Mouse (Mus musculus) forebrain, embryonic 12.5 days (tissue): ENCODE data around the gene Tenm4. TPM values are rescaled to one million over a fixed set of nuclear protein-coding genes. Genes with fewer than 3 reads are reported as not detected.

Experiments
- ATAC-seq: fragments of 200-750 bp; cut with Nextera tagmentation; 2 replicates; pipeline ENCODE4 v1.8.0; 2017; ENCODE audit warnings: moderate TSS enrichment; ENCODE audit not compliant: low FRiP score
- H3K27ac ChIP-seq: fragments of 300-500 bp; sonication (generic); 2 replicates; pipeline ENCODE4 v1.5.1; 2016; ENCODE audit warnings: mild to moderate bottlenecking
- H3K27me3 ChIP-seq: fragments of 300-500 bp; sonication (generic); 2 replicates; pipeline ENCODE4 v1.6.1; 2016; ENCODE audit warnings: mild to moderate bottlenecking
- H3K36me3 ChIP-seq: fragments of 300-500 bp; sonication (generic); replicated peaks from 2 replicates; pipeline ENCODE4 v1.6.1; 2016; ENCODE audit warnings: mild to moderate bottlenecking
- H3K4me1 ChIP-seq: fragments of 300-500 bp; sonication (generic); 2 replicates; pipeline ENCODE4 v1.6.1; 2016
- H3K4me2 ChIP-seq: fragments of 300-500 bp; sonication (generic); 2 replicates; pipeline ENCODE4 v1.6.1; 2016; ENCODE audit warnings: mild to moderate bottlenecking, moderate library complexity
- H3K4me3 ChIP-seq: fragments of 300-500 bp; sonication (generic); replicated peaks from 2 replicates; pipeline ENCODE4 v1.5.1; 2016; ENCODE audit warnings: mild to moderate bottlenecking
- H3K9ac ChIP-seq: fragments of 300-500 bp; sonication (generic); 2 replicates; pipeline ENCODE4 v1.6.1; 2016; ENCODE audit warnings: mild to moderate bottlenecking
- H3K9me3 ChIP-seq: fragments of 300-500 bp; sonication (generic); 2 replicates; pipeline ENCODE4 v1.6.1; 2016
- WGBS: fragments of 180-500 bp; shearing (Covaris S2); methylation state at CpG from one replicate; pipeline ENCODE4 v1.1.7; 2016; 5-methylcytosine and 5-hydroxymethylcytosine counted together
- polyA plus RNA-seq: library from polyadenylated mRNA; unstranded; fragments of >200 nt; fragmentation: Nextera tagmentation; extraction: Ambion mirVana; gene quantifications from 2 replicates; pipeline ENCODE4 v1.2.1, GENCODE M21; 2016

Gene Tenm4
- polyA plus RNA-seq, result 52.8 and 62.3 TPM in 2 replicates

GRCm38 (mm10) chr7:96170924-96171595, at the start of gene Tenm4:
Tenm4 (plus strand) TSS chr7:96171246.
- no peaks in the 10 kb centered on the region for H3K36me3 ChIP-seq
- H3K27me3 ChIP-seq, result peaks cover 16% of the 10 kb centered on the region; the same call in 1 of the 2 replicates
- WGBS, result 38% methylated on average over 14 of the region's 14 CpGs
- H3K4me2 ChIP-seq, result peak within 1 kb of the TSS; percentile 4; the same call in 1 of the 2 replicates
- peaks cover 41% of the 10 kb centered on the region for H3K4me1 ChIP-seq
- H3K9me3 ChIP-seq, result no peaks in the 10 kb centered on the region
- no peak within 1 kb of the TSS for H3K9ac ChIP-seq
- ATAC-seq, result no peak
- H3K4me3 ChIP-seq, result no peak within 1 kb of the TSS
- H3K27ac ChIP-seq, result no peak within 1 kb of the TSS

GRCm38 (mm10) chr7:96130763-96131162, 40.3 kb upstream of the Tenm4 start:
- no peaks in the 10 kb centered on the region for H3K27me3 ChIP-seq

DNA sequence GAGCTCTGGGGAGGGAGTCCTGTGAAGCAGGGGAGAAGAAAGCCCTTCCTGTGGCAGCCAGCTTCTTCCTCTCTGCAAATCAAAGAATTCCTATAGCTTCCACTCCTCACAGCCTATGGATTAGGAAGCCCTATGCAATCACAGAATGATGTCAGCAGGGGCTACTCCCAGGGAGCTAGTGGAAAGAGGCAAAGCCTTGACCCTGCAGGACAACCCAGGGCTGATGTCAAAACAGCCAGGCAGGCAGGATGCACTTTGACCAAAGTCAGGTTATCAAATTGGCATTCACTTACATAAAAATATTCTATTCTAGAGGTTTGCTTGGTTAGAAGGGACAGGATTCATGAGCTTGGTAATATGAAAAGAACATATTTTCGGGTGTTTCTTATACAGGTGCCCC, 39.9 kb upstream of the Tenm4 start:
- 91% methylated on average over 1 of the region's 1 CpGs for WGBS
- H3K9me3 ChIP-seq, result no peaks in the 10 kb centered on the region
- no peaks in the 10 kb centered on the region for H3K27me3 ChIP-seq
- no peak for ATAC-seq
- H3K27ac ChIP-seq, result no peak overlapping the region
- H3K4me1 ChIP-seq, result no peaks in the 10 kb centered on the region
- H3K4me3 ChIP-seq, result no peak overlapping the region
- H3K4me2 ChIP-seq, result no peak overlapping the region
- H3K36me3 ChIP-seq, result no peaks in the 10 kb centered on the region
- H3K9ac ChIP-seq, result no peak overlapping the region

More at GRCm38 (mm10) chr7:96130763-96131162, 40.3 kb upstream of the Tenm4 start:
- Histone ChIP-seq H3K4me1 (no peaks in the 10 kb centered on the region), H3K9me3 (no peaks in the 10 kb centered on the region), H3K36me3 (no peaks in the 10 kb centered on the region), H3K4me3 (no peak overlapping the region), H3K9ac (no peak overlapping the region), H3K4me2 (no peak overlapping the region), H3K27ac (no peak overlapping the region)
- ATAC-seq, result no peak
- 48% methylated on average over 4 of the region's 4 CpGs for WGBS

- no peak overlapping the region for H3K9ac ChIP-seq
- H3K9me3 ChIP-seq, result no peaks in the 10 kb centered on the region
- no peaks in the 10 kb centered on the region for H3K27me3 ChIP-seq
- no peaks in the 10 kb centered on the region for H3K4me1 ChIP-seq
- ATAC-seq, result no peak
- H3K4me2 ChIP-seq, result no peak overlapping the region
- H3K27ac ChIP-seq, result no peak overlapping the region
- H3K4me3 ChIP-seq, result no peak overlapping the region
- H3K36me3 ChIP-seq, result no peaks in the 10 kb centered on the region
- WGBS, result 92% methylated on average over 6 of the region's 6 CpGs
These were observed 34.5 kb upstream of the Tenm4 start for GRCm38 (mm10) chr7:96136497-96136961.

DNA sequence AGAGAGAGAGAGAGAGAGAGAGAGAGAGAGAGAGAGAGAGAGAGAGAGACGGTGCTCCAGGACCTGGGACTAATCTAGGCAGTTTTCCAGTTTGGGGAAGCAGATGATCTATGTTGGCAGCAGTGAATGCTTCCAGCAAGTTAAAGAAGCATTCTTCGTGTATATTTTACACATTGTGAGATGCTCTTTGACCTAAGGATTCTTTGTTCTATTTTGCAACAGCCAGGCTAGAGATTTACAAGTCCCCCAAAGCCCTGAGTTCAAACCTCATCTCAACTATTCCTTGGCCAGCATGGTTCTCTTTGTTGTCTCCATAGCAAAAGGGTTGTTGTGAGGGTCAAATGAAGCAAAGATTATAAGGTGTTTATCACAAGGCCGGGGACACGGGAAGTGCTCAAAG, 29.2 kb upstream of the Tenm4 start:
- no peaks in the 10 kb centered on the region for H3K36me3 ChIP-seq
- ATAC-seq, result no peak
- no peaks in the 10 kb centered on the region for H3K27me3 ChIP-seq
- H3K9me3 ChIP-seq, result no peaks in the 10 kb centered on the region
- no peak overlapping the region for H3K9ac ChIP-seq
- 85% methylated on average over 4 of the region's 4 CpGs for WGBS
- H3K4me3 ChIP-seq, result no peak overlapping the region
- H3K4me2 ChIP-seq, result no peak overlapping the region
- H3K4me1 ChIP-seq, result no peaks in the 10 kb centered on the region
- no peak overlapping the region for H3K27ac ChIP-seq

GRCm38 (mm10) chr7:96142973-96143596, 28.0 kb upstream of the Tenm4 start:
- Histone ChIP-seq H3K4me2 (no peak overlapping the region), H3K4me1 (no peaks in the 10 kb centered on the region), H3K9me3 (no peaks in the 10 kb centered on the region), H3K27me3 (no peaks in the 10 kb centered on the region), H3K36me3 (no peaks in the 10 kb centered on the region), H3K4me3 (no peak overlapping the region), H3K9ac (no peak overlapping the region), H3K27ac (no peak overlapping the region)
- no peak for ATAC-seq
- 92% methylated on average over 3 of the region's 3 CpGs for WGBS

GRCm38 (mm10) chr7:96147436-96147835, 23.6 kb upstream of the Tenm4 start:
- no peak overlapping the region for H3K9ac ChIP-seq
- H3K4me1 ChIP-seq, result no peaks in the 10 kb centered on the region
- no peak overlapping the region for H3K4me3 ChIP-seq
- WGBS, result 79% methylated on average over 4 of the region's 4 CpGs
- no peak for ATAC-seq
- no peak overlapping the region for H3K27ac ChIP-seq
- no peak overlapping the region for H3K4me2 ChIP-seq
- H3K9me3 ChIP-seq, result no peaks in the 10 kb centered on the region
- H3K36me3 ChIP-seq, result no peaks in the 10 kb centered on the region
- H3K27me3 ChIP-seq, result peaks cover 23% of the 10 kb centered on the region

DNA sequence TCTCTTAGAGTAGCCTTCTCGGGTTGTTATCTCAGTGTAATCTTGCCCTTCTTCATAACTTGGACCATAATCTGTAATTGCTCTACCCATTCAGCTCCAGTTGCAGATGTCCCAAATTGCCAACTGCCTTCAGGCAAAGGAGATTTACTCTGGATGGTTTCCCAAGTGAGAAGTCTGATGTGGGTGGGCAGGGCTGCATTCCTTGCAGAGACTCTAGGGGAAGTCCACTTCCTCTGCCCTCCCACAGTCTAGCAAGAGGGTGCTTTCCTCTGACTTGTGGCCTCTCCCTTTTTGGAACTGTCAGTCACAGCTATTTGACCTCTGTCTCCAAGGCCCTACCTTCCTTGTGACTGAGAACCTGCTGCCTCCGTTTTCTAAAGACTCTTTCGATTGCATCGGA, 22.9 kb upstream of the Tenm4 start:
- 82% methylated on average over 4 of the region's 4 CpGs for WGBS
- Histone ChIP-seq H3K9ac (no peak overlapping the region), H3K4me3 (no peak overlapping the region), H3K36me3 (no peaks in the 10 kb centered on the region), H3K27ac (no peak overlapping the region), H3K27me3 (peaks cover 23% of the 10 kb centered on the region), H3K4me2 (no peak overlapping the region), H3K4me1 (peaks cover 3% of the 10 kb centered on the region; the same call in 1 of the 2 replicates), H3K9me3 (no peaks in the 10 kb centered on the region)
- no peak for ATAC-seq

DNA sequence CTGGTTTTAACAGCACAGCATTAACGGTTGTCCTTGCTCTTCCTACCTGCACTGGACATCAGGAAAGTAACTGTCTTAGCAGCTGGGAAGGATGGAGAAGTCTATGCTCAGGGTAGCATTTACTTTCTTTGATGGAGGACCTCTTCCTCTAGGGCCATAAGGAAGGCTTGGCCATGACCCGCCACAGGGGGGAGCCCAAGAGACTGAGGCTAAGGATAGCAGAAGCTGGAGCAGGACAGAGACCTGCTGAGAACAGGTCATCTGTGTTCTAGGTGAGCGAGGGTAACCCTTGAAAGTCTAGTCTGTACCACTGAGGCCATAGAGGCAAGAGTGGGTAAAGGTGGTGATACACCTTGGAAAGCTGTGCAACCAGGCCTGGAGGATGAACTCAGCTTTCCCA, 19.8 kb upstream of the Tenm4 start:
- Histone ChIP-seq H3K36me3 (no peaks in the 10 kb centered on the region), H3K27ac (no peak overlapping the region), H3K9me3 (no peaks in the 10 kb centered on the region), H3K4me3 (no peak overlapping the region), H3K4me1 (peaks cover 6% of the 10 kb centered on the region), H3K27me3 (peaks cover 28% of the 10 kb centered on the region), H3K4me2 (no peak overlapping the region), H3K9ac (no peak overlapping the region)
- ATAC-seq, result no peak
- WGBS, result 49% methylated on average over 3 of the region's 3 CpGs

DNA sequence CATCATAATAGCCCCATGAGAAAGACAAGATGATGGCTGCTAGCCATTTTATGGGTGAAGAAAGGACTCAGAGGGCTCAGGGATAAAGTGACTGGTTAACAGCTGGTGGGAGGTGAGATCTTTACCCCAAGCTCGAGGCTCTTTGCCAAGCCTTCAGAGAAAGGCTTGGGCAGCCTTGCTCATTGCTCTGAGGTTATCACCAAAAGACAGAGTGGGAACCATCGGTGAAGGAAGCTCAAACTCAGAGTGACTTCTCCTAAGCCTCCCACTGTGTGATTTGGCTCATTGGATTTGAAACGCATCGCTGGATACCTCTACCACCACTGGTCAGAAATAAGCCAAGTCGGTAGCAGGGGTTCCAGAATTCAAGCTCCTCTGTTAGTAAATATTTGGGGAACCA, 19.1 kb upstream of the Tenm4 start:
- 0 out of 2 replicates have a peak overlapping the region, but pooled peaks have one; percentile 16 for H3K27ac ChIP-seq
- no peak overlapping the region for H3K9ac ChIP-seq
- H3K9me3 ChIP-seq, result no peaks in the 10 kb centered on the region
- peaks cover 6% of the 10 kb centered on the region for H3K4me1 ChIP-seq
- 0 out of 2 replicates have a peak overlapping the region, but pooled peaks have one; percentile 40 for H3K4me2 ChIP-seq
- H3K36me3 ChIP-seq, result no peaks in the 10 kb centered on the region
- WGBS, result 6% methylated on average over 5 of the region's 5 CpGs
- ATAC-seq, result no peak
- peaks cover 31% of the 10 kb centered on the region for H3K27me3 ChIP-seq
- no peak overlapping the region for H3K4me3 ChIP-seq

GRCm38 (mm10) chr7:96152431-96152830, 18.6 kb upstream of the Tenm4 start:
- Histone ChIP-seq H3K4me1 (peaks cover 6% of the 10 kb centered on the region), H3K36me3 (no peaks in the 10 kb centered on the region), H3K4me3 (no peak overlapping the region), H3K9me3 (no peaks in the 10 kb centered on the region), H3K27ac (peak overlapping the region; percentile 16; the same call in 1 of the 2 replicates), H3K27me3 (peaks cover 34% of the 10 kb centered on the region), H3K4me2 (peak overlapping the region; percentile 40), H3K9ac (no peak overlapping the region)
- whole genome bisulfite sequencing, result 3% methylated on average over 4 of the region's 4 CpGs
- ATAC-seq, result peak; percentile 31

- H3K36me3 ChIP-seq, result no peaks in the 10 kb centered on the region
- peaks cover 6% of the 10 kb centered on the region for H3K4me1 ChIP-seq
- peak overlapping the region; percentile 1; the same call in 1 of the 2 replicates for H3K27ac ChIP-seq
- H3K27me3 ChIP-seq, result peaks cover 34% of the 10 kb centered on the region
- H3K4me2 ChIP-seq, result peak overlapping the region; percentile 40
- WGBS, result 0% methylated on average over 10 of the region's 10 CpGs
- no peak overlapping the region for H3K9ac ChIP-seq
- H3K9me3 ChIP-seq, result no peaks in the 10 kb centered on the region
- H3K4me3 ChIP-seq, result peak overlapping the region; percentile 26
- peak; percentile 96 for ATAC-seq
These were observed 18.1 kb upstream of the Tenm4 start for GRCm38 (mm10) chr7:96152924-96153359.
